Mouse (Mus musculus) midbrain, embryonic 11.5 days (tissue): ENCODE measurements around the gene Slc30a1. TPM values are rescaled to one million over a fixed set of nuclear protein-coding genes. Genes with fewer than 3 reads are reported as not detected.

Experiments used
- ATAC-seq: fragments of 200-750 bp; cut with Nextera tagmentation; 2 replicates; pipeline ENCODE4 v1.8.0; 2017; ENCODE audit warnings: moderate TSS enrichment, moderate library complexity; ENCODE audit not compliant: low FRiP score
- DNase-seq: peaks from one replicate; pipeline ENCODE4 v3.0.0; 2015; ENCODE audit warnings: low spot score; ENCODE audit errors: missing footprints
- H3K27ac ChIP-seq: fragments of 300-500 bp; sonication (generic); 2 replicates; pipeline ENCODE4 v1.5.1; 2014; ENCODE audit warnings: low read depth, low read length
- H3K27me3 ChIP-seq: fragments of 300-500 bp; sonication (generic); 2 replicates; pipeline ENCODE4 v1.6.1; 2014; ENCODE audit warnings: mild to moderate bottlenecking, low read length, moderate library complexity, mixed read lengths; ENCODE audit not compliant: control insufficient read depth, insufficient read depth
- H3K36me3 ChIP-seq: fragments of 300-500 bp; sonication (generic); 2 replicates; pipeline ENCODE4 v1.6.1; 2014; ENCODE audit warnings: mild to moderate bottlenecking, low read length, moderate library complexity, mixed read lengths; ENCODE audit not compliant: control insufficient read depth, insufficient read depth
- H3K4me1 ChIP-seq: fragments of 300-500 bp; sonication (generic); 2 replicates; pipeline ENCODE4 v1.6.1; 2014; ENCODE audit warnings: low read length; ENCODE audit not compliant: control insufficient read depth, insufficient read depth
- H3K4me2 ChIP-seq: fragments of 300-500 bp; sonication (generic); 2 replicates; pipeline ENCODE4 v1.6.1; 2014; ENCODE audit warnings: mild to moderate bottlenecking, moderate library complexity
- H3K4me3 ChIP-seq: fragments of 300-500 bp; sonication (generic); 2 replicates; pipeline ENCODE4 v1.5.1; 2014; ENCODE audit warnings: low read depth, low read length
- H3K9ac ChIP-seq: fragments of 300-500 bp; sonication (generic); 2 replicates; pipeline ENCODE4 v1.6.1; 2014; ENCODE audit warnings: low read length
- H3K9me3 ChIP-seq: fragments of 300-500 bp; sonication (generic); 2 replicates; pipeline ENCODE4 v1.6.1; 2016; ENCODE audit warnings: low read length; ENCODE audit not compliant: control insufficient read depth
- WGBS: fragments of 180-500 bp; shearing (Covaris S2); extraction: QIAGEN DNeasy Blood & Tissue Kit; methylation state at CpG from one replicate; pipeline ENCODE4 v1.1.7; 2014; 5-methylcytosine and 5-hydroxymethylcytosine counted together
- polyA plus RNA-seq: library from polyadenylated mRNA; unstranded; fragments of >200 nt; fragmentation: Nextera tagmentation; extraction: Ambion mirVana; gene quantifications from 2 replicates; pipeline ENCODE4 v1.2.1, GENCODE M21; 2014

Slc30a1 gene
- polyA plus RNA-seq = 2.4 and 2.6 TPM in 2 replicates

DNA sequence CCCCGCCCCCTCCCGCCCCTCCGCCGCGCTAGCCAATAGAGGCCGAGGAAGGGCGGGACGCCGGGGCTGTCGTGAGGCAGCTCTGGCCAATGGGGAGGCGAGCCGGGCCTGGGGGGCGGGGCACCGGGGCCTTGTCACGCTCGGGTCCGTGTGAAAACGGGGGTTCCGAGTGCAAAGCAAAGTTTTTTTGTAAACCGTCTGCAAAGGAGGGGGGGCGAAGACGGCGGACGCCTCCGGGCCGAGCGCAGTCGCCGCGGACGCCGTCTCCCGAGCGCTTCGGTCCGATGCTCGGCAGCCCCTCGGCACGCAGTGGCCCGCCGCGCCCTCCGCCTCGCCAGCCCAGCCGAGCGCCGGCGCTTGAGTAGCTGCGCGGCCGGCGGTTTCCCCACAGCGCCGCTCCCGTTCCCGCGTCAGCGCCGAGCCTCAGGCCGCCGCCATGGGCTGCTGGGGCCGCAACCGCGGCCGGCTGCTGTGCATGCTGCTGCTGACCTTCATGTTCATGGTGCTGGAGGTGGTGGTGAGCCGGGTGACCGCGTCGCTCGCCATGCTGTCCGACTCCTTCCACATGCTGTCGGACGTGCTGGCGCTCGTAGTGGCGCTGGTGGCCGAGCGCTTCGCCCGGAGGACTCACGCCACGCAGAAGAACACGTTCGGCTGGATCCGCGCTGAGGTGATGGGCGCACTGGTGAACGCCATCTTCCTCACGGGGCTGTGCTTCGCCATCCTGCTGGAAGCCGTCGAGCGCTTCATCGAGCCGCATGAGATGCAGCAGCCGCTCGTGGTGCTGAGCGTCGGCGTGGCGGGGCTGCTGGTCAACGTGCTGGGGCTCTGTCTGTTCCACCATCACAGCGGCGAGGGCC is at the start of gene Slc30a1:
Slc30a1 (plus strand) TSS at position 197 of the 860 bp plus-strand sequence.
- under 1% methylated on average over 79 of the region's 104 CpGs for WGBS
- no peaks in the 10 kb centered on the region for H3K27me3 ChIP-seq
- ATAC-seq (peak; percentile 98), DNase-seq (peak; percentile 99)
- no peaks in the 10 kb centered on the region for H3K9me3 ChIP-seq
- peaks cover 16% of the 10 kb centered on the region for H3K4me1 ChIP-seq
- H3K36me3 ChIP-seq = peaks cover 3% of the 10 kb centered on the region; the same call in 1 of the 2 replicates
- peak within 1 kb of the TSS; percentile 76 for H3K9ac ChIP-seq
- peak within 1 kb of the TSS; percentile 92 for H3K4me2 ChIP-seq
- H3K4me3 ChIP-seq = peak within 1 kb of the TSS; percentile 80
- peak within 1 kb of the TSS; percentile 67 for H3K27ac ChIP-seq

DNA sequence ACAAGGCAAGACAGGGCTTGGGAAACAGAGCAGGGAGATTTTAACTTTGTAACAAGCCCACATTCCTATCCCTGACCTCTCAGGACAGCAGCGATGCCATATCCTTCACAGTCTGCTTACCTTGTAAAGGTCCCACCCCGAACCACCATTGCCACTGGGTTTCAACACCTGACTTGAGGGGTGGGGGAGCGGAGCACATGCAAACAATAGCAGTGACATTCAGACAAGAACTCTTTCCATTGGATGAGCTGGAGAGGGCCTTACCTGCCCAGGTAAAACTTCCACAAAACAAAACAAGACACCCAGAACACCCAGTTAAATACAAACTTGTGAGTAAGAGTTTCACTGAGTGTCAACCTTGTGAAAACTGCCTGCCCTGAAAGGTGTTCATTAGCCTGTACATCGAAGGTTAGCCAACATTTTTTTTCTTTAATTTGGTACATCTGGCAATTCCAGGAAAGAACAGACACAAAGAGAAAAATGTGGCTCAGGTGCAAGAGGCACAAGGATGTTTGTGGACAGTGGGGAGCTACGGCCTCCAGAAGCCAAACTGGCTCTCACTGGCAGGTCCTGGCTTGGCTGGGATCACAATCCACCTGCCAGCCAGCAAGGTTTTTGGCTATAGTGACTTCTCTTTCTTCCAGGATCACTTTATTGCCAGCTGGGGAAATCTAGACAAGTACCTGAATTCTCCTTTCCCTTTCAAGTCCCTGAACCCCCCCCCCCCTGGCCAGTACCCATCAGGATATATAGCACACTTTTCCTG is 49.5 kb upstream of the Slc30a1 start:
- 86% methylated on average over 5 of the region's 5 CpGs for WGBS
- Histone ChIP-seq H3K4me3 (no peak overlapping the region), H3K4me1 (no peaks in the 10 kb centered on the region), H3K4me2 (no peak overlapping the region), H3K9me3 (no peaks in the 10 kb centered on the region), H3K27me3 (no peaks in the 10 kb centered on the region), H3K36me3 (no peaks in the 10 kb centered on the region), H3K9ac (no peak overlapping the region), H3K27ac (no peak overlapping the region)
- ATAC-seq (no peak), DNase-seq (no peak)

DNA sequence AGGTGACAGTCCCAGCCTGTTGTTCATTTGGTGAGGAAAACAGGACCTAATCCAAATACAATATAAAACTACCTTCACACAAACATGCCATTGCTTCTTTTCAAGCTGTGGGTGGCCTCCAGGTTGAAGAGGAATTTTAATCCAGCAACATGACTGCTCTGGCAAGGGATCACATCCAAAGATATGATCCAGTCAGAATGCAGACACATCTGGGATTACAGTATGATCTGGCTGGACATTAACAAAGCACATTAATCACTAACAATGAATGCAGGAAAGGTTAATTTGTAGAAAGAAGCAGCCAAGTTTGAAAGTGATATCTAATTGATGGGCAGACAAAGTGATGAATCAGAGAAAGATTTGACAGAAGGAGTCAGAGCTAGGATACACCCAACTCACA is 48.4 kb upstream of the Slc30a1 start:
- Histone ChIP-seq H3K36me3 (no peaks in the 10 kb centered on the region), H3K4me3 (no peak overlapping the region), H3K27me3 (no peaks in the 10 kb centered on the region), H3K9ac (no peak overlapping the region), H3K27ac (no peak overlapping the region), H3K4me1 (no peaks in the 10 kb centered on the region), H3K4me2 (no peak overlapping the region), H3K9me3 (no peaks in the 10 kb centered on the region)
- DNase-seq = no peak
- no peak for ATAC-seq

DNA sequence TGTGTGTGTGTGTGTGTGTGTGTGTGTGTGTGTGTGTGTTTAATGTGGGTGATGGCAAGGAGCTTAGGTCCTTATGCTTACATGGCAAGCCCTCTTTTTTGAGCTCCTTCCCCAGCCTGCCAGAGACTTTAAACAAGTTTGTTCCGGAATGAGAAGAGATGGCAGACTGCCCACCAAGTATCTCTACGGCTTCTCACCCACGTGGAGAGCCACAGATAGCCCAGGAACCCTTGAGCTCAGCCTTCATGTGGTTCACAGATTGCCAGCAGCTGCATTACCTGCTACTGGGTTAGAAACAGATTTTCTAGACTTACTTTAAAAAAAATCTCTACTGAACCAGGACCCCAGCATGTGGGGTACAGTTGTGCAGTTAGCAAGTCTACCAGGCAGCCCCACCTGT is 46.7 kb upstream of the Slc30a1 start:
- H3K27me3 ChIP-seq = no peaks in the 10 kb centered on the region
- no peak overlapping the region for H3K4me3 ChIP-seq
- H3K9me3 ChIP-seq = no peaks in the 10 kb centered on the region
- no peak overlapping the region for H3K9ac ChIP-seq
- H3K27ac ChIP-seq = no peak overlapping the region
- no peak for ATAC-seq
- H3K4me1 ChIP-seq = no peaks in the 10 kb centered on the region
- H3K36me3 ChIP-seq = no peaks in the 10 kb centered on the region
- 96% methylated on average over 3 of the region's 3 CpGs for WGBS
- no peak overlapping the region for H3K4me2 ChIP-seq
- DNase-seq = no peak

DNA sequence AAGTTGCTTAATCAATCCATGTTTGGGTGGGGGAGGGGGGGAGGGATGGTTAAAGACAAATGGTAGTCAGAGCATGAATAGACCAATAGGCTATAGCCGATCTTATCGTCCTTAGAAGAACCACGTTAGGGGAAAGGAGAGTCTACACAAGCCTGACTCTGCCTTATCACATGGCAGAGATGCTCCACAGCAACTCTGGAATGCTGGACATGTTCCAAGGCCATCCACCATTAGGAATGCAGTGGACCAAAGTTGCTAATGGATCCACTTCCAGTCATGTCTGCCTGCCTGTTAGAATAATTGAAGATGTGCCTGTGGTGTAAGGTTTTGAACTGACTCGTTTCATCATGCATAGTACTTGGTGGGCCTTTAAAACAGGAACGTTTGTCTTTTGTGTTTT is 45.3 kb upstream of the Slc30a1 start:
- no peak overlapping the region for H3K4me3 ChIP-seq
- H3K27ac ChIP-seq = no peak overlapping the region
- no peaks in the 10 kb centered on the region for H3K27me3 ChIP-seq
- no peaks in the 10 kb centered on the region for H3K36me3 ChIP-seq
- no peak for DNase-seq
- WGBS = 88% methylated on average over 5 of the region's 5 CpGs
- H3K9me3 ChIP-seq = no peaks in the 10 kb centered on the region
- ATAC-seq = no peak
- no peaks in the 10 kb centered on the region for H3K4me1 ChIP-seq
- H3K4me2 ChIP-seq = no peak overlapping the region
- H3K9ac ChIP-seq = no peak overlapping the region

DNA sequence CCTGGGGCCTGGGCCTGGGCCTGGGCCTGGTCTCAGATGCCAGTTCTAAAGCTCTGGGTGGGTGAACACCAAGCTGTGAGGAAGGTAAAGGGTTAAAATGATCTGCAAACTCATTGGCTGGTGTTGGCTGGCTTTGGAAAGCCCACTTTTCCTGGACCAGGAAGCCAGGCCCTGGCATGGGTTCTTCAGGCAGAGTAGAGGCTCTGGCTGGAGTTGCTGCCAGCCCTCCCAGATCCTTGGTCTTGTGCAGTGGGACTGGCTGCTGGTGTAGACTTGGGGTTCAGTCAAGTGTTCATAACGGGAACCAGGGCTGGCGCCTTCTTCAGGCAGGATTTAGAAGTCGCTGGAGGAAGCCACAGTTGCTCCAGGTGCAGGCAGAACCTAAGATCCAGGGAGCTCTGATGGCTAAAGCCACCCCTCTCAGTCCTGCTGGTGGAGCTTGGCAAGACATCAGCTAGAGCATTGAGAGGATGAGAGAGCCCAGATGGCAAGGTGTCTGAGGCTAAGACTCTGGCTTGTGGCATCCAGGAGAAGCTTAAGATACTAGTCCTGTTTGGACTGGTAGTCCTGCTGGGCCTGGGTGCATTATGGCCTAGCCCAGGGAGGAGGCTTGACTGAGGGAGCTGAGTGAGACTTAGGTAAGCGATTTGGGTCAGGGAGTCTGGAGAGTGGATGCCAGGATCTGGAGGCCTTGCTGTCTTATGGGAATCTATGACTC is 42.6 kb upstream of the Slc30a1 start:
- Histone ChIP-seq H3K27ac (no peak overlapping the region), H3K27me3 (no peaks in the 10 kb centered on the region), H3K4me2 (no peak overlapping the region), H3K36me3 (no peaks in the 10 kb centered on the region), H3K4me1 (no peaks in the 10 kb centered on the region), H3K9me3 (no peaks in the 10 kb centered on the region), H3K4me3 (no peak overlapping the region), H3K9ac (no peak overlapping the region)
- 81% methylated on average over 4 of the region's 4 CpGs for WGBS
- DNase-seq (no peak), ATAC-seq (no peak)

DNA sequence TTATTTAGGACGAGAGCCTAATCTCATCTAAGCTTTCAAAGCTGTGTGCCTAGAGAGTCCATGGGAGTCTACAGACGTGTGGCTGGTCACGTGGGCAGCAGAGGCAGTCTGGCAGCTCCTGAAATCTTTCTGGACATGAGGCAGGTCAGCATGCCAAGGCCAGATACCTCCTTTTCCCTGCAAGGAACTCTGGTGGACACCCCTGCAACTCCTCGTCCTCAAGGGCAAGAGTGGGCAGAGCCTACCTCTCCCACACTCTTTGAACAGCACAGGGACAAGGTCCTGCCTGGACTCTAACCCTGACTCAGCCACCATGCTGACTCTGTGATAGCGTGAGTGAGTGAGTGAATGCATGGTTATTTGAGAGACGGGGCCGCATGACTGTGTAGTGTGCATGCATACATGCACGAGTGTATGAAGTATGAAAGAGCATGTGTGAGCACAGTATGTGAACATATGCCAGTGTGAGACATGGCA is 42.0 kb upstream of the Slc30a1 start:
- DNase-seq (no peak), ATAC-seq (no peak)
- Histone ChIP-seq H3K4me3 (no peak overlapping the region), H3K4me1 (no peaks in the 10 kb centered on the region), H3K9me3 (no peaks in the 10 kb centered on the region), H3K36me3 (no peaks in the 10 kb centered on the region), H3K27me3 (no peaks in the 10 kb centered on the region), H3K4me2 (no peak overlapping the region), H3K27ac (no peak overlapping the region), H3K9ac (no peak overlapping the region)
- WGBS = 83% methylated on average over 8 of the region's 8 CpGs

DNA sequence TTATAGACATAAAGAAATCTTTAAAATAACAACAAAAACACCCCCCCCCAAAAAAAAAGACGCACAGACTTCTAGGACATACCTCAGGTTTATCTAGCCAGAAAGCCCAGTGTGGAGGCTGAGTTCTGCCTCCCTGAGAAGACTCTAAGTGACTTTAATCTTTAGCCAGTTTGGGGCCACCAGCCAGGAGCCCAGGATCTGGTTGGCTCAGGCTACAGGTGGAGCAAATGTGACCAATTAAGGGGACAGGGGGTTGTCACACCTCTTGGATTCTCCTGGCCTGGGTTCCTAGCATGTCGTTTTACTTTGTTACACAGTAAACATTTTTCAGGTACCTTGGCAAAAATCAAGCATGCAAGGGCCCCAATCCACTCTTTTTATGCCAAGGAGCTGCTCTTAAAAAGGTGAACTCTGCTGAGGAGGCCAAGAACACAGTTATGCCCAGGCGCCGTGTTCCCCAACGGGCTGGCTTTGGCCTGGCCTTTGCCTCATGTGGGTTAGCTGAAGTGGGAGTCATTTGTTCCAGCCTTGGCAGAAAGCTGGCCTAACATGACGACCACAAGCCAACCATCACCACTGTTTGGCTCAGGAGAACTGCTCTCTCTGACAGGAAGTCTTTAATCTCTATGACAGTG is 34.4 kb upstream of the Slc30a1 start:
- no peak overlapping the region for H3K4me2 ChIP-seq
- no peaks in the 10 kb centered on the region for H3K9me3 ChIP-seq
- DNase-seq (no peak), ATAC-seq (no peak)
- no peaks in the 10 kb centered on the region for H3K36me3 ChIP-seq
- no peak overlapping the region for H3K9ac ChIP-seq
- 84% methylated on average over 6 of the region's 6 CpGs for WGBS
- H3K4me3 ChIP-seq = no peak overlapping the region
- H3K27ac ChIP-seq = no peak overlapping the region
- no peaks in the 10 kb centered on the region for H3K4me1 ChIP-seq
- H3K27me3 ChIP-seq = no peaks in the 10 kb centered on the region
